Mouse (Mus musculus) ES-E14 (cell line): ENCODE data around the gene Olfr1233.

ENCODE experiments used
- HCFC1 ChIP-seq: IDR thresholded peaks from 2 replicates; pipeline ENCODE4 v1.6.1; 2012; ENCODE audit warnings: low read length, inconsistent platforms, borderline replicate concordance; ENCODE audit not compliant: insufficient read depth
- MAFK ChIP-seq: IDR thresholded peaks from 2 replicates; pipeline ENCODE4 v1.6.1; 2014; ENCODE audit warnings: mild to moderate bottlenecking, low read depth, low read length, inconsistent platforms; ENCODE audit not compliant: insufficient read depth
- ZC3H11A ChIP-seq: IDR thresholded peaks from 2 replicates; pipeline ENCODE4 v1.6.1; 2012; ENCODE audit warnings: low read depth, mild to moderate bottlenecking, inconsistent platforms, low read length, borderline replicate concordance

DNA sequence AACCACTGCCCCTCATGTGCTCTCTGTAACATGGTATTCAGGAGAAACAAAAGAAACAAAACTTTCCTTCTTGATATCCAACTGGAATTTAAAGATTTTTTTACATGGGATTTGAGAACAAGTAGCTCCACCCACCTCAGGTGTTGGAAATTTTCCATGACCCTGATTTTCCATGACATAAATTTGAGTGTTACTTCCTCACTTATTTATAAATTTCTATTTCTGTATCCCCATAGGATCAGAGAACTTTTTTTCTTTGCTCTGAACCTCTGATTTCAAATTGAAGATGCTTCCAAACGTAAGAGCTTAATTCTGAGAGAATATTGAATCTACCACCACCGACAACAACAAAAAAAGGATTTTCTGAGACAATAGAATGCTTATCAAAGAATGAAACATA, 54.3 kb downstream of the Olfr1233 start, which contains the start of gene Olfr1229:
- TF ChIP-seq ZC3H11A (no peak), HCFC1 (no peak), MAFK (no peak)
